Mouse (Mus musculus): ENCODE results near the gene Tll1.

Tll1 gene

DNA sequence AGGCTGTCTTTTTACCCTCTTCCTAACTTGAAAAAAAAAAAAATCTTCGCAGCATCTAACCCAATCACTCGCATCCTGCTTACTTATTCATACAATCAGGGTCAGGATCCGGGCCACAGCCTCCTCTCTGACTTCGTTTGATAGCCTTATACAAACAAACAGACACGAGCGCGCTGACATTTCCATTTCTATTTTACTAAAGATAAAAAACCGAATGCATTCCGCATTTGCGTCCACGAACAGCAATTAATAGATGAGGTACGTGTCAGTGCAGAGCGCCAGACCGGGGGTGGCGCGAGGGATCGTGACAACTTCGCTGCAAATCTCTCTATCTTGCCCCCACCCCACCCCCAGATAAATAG, at the start of gene Tll1:
Gene Tll1, minus strand, starts transcription at position 248 of the 362 bp plus-strand sequence.
- no peak for DNase-seq (ENCODE audit: low read depth)

DNA sequence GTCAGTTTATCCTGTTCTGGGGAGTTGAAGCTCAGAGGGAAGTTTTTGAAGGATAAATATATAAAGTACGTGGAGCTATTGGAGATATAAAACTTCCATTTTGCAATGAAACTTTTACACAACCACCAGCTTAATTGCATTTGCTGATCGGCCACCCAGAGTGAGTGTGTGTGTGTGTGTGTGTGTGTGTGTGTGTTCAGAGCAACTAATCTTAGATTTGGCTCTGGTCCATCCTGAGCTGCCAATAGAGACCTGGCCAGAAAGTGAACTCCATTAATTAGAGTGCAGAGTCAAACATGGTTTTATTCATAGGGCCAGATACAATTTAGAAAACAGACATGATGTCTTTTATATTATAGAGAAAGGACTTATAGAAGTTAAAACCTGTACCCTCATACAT, 32.6 kb upstream of the Tll1 start:
- no peak for DNase-seq (ENCODE audit: low read depth)

DNA sequence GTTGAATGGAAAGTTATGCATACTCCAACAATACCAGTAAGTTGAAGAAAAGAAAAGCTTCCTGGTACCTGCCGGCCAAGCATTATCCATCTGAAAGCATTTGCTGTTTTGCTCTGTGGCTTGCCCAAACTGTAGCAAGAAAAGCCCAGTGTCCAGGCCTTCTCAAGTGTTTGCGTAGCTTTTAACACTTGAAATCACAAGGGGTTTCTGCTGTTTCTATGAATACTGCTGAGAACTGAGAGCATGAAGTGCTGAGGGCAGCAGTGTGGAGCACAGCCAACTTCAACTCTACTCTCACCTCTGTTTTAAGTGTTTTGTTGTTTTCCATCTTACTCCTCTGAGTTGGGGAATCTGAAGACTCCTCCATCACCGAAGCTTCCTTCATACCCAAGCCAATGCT, 15.5 kb upstream of the Tll1 start:
- no peak for DNase-seq (ENCODE audit: low read depth)

DNA sequence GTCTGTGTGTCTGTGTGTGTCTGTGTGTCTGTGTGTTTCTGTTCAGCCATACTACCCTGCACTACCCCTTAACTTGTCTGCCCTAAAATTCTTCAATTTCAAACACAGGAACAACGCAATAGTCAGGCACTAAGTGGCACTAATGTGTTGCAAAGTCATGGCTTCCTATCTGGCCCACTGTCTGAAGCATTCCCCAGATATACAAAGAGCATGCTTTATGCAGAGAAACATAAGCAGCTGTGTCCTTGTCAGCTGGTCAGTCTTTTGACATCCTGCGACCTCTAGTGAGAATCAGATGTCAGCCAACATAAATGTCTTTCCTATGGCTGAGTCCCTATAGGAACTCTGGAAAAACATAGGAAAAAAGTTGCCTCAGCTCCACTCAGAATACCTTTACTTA, 11.6 kb upstream of the Tll1 start:
- DNase-seq (ENCODE audit: low read depth) = no peak

DNA sequence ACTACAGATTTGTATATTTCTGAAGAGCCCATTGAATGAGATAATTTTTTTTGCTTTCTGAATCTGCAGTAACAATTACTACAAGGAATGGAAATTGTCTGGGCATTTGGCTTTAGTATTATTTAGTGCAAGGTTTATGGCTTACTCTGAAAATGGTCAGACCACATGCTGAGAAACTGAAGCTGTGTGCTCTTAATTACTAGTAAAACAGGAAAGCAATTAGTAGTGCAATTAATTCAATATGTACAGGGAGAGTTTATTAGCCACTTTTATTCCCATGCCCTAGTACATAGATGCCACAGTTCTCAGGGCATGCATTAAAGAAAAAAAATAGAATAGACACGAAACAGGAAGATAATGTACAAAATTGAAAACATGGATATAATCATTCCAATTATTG, 10.2 kb upstream of the Tll1 start:
- DNase-seq (ENCODE audit: low read depth) = no peak

DNA sequence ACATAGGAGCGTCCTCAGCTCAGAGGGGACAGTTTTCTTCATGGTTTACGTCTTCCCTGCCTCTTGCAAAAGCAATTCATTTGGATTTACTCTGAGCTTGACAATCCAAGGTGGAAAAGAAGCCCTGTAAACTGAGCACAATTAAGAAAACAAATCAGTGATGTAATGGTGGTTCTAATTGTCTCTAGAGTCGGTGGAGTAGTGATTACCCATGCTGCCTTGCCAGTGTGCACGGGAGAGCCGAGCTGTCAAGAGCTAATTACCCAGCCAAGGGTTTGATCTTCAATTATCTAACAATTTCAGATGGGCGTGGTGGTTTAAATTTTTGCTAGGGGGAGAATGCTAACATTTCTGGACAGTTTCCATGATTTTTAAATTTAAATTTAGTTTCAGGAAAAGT, 9.3 kb upstream of the Tll1 start:
- DNase-seq (ENCODE audit: low read depth) = no peak

DNA sequence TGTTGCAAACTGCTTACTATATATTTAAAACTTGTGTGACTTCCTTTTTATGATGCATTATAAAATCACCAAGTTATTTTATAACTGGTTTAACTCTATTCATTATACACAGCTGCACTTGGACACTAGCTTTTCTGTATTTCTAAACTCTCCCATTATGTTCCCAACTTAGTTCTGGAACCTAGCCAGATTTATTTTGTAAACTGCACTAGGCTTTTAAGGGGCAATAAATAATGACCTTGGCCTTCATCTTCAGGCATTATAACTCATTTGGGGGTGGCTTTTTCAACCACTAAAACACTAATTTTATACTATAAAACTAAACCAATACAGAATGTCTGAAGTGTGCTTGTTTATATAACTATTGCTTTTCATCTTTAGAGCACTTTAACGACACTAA, 8.8 kb upstream of the Tll1 start:
- no peak for DNase-seq (ENCODE audit: low read depth)

DNA sequence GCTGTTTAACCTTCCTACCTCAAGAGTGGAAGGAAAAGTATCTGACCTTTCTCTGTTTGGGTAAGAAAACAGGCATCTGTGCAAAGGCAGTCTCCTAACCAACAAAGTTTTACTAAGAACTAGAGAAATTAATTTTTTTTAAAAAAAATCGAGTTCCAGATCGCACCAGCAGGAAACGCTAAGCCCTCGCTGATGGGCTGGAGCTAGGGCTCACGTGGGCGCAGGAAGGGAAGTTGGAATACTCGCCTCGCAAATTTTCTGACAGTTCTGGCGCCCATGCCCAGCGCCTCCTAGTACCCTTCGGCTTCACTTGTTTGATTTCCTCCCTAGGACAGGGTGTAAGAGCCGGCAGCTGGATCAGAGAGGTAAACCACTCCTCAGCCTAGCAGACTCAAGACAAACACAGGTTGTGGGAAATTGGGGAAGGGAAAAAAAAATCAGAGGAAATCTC, 365 bp upstream of the Tll1 start:
- DNase-seq (ENCODE audit: low read depth) = no peak

DNA sequence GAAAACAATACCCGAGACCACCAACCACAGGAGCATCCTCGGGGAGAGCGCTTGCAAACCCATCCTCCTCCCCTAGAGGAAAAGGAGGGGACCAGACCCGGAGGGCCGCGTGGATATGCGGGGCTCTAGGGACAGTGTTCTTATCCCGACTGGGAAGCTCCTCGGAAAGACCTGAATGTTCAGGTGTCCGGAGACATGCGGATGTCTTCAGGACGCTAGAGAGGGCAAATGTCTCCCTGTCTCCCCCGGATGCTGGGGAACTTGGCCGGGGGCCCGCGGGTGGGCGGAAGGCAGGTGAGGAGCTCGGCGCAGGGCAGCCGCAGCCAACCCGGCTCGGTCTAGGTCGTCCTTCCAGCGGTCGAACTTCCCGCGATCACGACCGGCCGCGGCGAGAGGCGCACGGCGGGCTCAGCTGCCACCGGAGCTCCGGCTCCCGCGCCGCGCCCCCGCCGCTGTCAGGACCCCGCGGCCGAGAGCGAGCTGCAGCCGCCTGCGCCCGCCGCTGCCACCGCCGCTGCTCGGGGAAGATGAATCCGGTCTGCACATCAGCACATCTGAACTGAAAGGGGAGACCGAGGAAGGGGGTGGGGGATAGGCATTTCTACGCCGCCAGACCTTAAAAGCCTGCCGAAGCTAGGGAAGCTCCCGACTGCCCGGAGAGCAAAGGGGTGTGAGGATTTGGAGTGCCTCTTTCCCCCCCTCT, 599 bp downstream of the Tll1 start:
- DNase-seq (ENCODE audit: low read depth) = no peak

DNA sequence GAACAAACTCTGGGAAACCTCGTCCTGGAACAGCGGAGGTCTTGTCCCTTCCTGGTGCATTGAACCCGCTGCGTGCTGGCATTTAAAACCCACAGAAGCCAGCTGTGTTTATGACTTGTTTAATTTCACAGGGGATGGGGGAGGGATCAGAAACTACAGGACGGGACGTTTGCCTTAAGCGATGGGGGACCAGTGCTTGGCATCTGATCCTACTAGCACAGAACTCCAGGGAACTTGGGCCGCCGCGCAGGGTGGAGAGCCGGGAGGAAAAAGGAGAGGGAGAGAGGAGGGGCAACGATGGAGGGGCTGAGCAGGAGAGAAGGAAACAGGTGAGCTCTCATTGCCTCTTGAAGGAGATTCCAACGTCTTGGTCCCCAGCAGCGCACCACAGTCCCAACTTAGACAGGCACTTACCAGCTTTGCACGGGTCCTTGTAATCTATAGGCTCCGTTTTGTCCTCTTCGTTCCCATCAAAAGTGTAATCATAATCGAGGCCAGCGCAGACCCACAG, 1.2 kb downstream of the Tll1 start:
- no peak for DNase-seq (ENCODE audit: low read depth)

DNA sequence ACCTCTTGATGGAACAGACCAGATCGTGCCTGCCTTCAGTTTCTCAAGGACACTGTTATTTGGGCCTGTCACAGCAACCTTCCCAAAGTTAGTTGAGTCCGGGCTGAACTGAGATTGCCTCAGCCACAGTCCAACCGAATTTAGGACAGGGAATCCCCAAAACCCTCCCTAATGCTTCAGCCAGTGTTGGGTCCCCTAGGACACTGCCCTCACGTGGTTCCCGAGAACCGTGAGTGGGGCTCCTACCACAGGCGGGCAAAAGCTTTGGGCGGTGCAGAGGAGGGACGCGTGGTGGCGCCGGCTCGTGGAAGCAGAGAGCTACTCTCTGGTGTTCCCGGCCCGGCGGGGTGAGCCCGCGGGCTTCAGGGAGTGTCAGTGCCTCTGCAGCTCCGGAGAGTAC, 1.9 kb downstream of the Tll1 start:
- DNase-seq (ENCODE audit: low read depth) = no peak

DNA sequence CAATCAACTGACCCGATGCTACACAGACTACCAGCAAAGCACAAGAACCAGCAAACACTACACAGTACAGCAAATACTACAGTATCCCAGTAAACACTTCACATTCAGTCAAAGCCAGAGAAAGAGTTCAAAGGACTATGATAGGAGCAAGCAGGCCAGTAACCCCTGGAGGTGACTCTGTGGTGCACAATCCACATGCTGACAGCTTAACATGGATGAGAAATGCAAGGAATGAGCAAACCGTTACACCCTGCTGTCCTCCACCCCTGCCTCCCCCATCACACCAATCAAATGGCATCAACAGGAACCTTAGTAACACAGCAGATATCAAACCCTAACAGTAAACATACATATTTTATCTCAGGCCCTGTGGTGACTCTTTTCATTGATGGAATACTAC, 7.7 kb downstream of the Tll1 start:
- DNase-seq (ENCODE audit: low read depth) = no peak

DNA sequence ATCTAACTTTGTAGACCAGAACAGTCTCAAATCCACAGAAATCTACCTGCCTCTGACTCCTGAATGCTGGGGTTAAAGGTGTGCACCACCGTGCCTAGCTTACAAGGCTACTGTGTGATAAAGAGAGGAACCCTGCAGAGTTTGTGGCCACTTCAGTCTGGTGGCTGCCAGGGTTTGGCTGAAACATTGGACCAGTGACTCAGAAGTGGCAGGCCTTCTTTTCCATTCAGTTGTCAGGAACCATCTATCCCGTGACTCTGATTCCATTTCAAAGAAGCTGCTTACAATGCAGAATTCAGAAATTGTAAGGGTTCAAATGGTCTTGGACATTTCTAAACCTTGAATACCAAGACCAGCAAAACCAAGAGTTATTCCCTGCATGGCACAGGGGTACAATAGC, 12.7 kb downstream of the Tll1 start:
- no peak for DNase-seq (ENCODE audit: low read depth)

DNA sequence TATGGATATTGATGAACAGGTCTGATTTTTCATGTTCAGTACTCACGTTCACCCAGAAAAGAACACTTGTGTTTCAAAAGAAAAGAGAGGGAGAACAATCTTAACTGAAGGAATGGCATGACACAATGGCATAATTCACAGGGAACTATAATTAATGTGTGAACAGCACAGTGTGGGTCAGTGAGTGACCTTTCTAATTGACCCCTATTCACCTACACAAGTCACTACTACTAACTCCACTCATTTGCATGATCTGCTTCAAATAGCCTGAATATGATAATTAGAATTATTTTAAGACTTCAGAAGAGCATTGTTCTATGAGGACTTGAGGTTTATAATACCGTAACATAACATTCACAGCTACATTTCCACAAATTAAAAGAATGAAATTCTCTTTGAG, 18.2 kb downstream of the Tll1 start:
- DNase-seq (ENCODE audit: low read depth) = no peak

DNA sequence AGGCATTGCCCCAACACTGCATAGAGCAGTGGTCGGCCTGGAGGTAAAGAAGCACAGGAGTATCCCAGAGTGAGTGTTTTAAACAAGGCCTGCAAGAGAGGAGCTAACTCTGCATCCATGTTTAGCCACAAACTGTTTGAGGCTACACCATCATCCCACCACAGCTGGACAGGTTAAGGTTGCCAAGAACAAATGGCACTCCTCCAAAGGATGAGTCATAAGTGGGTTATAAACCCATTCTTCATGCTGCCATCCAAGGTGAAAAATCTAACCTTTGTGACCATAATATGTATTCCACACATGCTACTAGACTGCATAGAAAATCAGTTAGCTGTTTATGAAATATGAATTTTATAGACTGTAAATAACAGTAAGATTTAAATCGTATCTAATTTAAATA, 29.1 kb downstream of the Tll1 start:
- no peak for DNase-seq (ENCODE audit: low read depth)

DNA sequence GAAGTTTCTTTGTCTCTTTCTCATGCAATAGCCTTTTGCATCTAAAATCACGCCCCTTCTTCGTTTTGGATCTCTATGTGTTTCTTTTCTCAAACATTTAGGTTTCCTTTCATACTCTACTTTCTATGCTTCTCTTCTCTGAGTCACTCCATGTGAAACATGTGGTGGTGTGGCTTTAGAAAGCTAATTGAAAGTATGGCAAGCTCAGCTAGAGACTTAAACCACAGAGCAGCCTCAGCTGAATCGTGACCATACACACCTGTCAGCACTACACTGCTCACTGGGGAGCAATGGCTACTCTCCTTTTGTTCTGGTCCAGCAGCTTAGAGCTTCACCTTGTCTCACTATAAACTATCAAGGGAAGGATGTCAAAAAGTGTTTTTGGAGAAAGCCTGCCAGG, 31.2 kb downstream of the Tll1 start:
- no peak for DNase-seq (ENCODE audit: low read depth)

DNA sequence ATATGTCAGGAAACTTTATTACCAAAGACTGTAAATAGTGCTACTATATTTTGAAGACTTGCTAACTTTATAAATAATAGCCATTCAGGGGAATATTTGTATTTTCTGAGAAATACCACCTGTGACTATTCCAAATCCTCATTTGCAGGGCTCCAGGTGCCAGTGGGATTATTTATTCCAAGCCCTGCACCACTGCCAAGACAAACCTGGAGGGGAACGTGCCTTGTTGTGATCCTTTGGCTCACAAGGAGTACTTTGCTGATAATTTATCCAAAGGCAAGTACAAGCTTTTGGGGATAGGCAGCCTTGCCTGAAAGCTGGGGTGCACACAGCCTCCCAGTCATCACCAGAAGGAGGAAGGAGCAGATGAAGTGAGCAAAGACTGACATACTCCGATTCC, 32.3 kb downstream of the Tll1 start:
- DNase-seq (ENCODE audit: low read depth) = no peak

DNA sequence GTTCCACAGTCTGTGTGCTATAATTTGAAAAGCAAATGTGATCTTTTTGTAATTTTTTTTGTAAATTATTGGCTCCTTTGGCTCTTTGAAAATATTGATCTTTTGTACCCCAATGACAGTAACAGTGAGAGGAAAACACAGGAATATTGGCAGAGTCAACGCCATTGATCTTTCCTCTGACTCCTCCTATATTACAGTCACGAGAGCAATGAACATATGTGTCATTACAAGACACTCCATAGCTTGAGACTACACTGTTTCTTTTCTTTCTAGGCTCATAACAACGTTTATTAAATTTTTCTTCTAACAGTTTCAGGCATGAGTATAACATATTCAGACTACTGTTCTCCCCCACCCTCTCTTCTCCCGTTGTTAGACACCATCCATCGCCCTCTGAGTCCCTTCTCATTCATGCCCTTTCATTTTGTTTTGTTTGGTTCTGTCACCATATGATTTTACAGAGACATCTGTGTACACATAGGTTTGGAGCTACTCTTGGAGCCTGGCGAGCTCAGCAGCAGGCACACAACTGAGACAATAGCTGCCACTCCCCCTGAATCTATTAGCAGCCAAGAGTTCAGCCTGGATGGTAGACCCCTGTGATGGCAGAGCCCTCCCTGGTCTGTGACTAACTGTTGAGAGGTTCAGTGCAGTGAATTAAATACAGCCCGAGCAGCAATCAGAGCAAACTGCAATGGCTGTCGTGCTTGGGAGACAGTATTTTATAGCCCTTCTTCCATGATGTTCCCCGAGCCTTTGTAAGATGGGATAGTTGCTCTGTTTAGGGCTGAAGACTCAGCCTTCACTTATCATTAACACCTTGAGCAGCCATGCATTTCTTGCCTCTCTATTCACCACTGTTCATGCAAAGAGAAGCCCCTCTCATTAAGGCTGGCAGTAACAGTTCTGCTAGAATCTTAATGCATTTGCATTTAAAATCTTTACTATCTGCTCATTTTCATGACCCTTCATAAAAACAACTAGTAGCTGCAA, 52.9 kb downstream of the Tll1 start:
- DNase-seq (ENCODE audit: low read depth) = no peak

DNA sequence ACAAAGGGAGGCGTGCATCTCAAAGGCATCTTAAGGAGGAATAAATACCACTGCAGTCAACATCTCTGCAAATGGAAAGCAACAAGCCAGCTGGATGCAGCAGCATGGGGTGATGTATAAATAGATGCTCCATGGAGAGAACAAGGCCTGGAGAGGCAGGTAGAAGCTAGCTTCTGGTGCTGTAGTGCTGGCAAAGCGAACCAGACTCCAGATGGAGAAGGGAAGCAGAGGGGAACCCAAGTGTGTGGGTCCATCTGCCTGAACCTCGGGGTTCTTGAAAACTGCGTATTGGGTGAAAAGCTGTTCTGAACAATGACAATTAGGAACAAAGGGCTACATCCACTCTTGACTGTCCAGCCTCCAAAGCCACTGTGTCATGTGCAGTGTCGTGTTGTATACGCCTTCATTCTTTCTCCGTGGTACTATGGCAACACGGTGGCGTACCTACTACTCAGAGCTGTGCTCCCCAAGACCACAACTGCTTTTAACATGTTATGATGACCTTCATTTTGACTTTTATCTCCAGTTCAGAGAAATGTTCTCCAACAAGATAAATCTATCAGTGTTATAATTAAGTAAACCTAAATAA, 53.8 kb downstream of the Tll1 start:
- DNase-seq (ENCODE audit: low read depth) = no peak

DNA sequence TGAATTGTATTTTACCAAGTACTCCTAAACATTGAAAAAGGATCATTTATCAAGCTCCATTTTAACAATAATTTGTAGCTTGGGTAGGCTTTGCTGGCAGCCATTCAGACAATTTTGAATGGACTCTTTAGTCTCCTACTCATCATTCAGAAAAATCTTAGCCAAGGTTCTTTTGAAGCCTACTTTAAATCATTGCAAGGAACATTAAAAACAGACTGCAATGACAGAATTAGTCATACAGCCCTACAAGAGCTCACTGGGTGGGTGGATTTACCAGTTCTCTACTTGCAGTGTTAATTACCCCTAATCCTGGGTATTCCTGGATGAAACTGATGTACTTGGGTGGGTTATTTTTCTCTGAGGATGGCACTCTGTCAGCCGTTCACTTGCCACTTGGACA, 69.5 kb downstream of the Tll1 start:
- no peak for DNase-seq (ENCODE audit: low read depth)

DNA sequence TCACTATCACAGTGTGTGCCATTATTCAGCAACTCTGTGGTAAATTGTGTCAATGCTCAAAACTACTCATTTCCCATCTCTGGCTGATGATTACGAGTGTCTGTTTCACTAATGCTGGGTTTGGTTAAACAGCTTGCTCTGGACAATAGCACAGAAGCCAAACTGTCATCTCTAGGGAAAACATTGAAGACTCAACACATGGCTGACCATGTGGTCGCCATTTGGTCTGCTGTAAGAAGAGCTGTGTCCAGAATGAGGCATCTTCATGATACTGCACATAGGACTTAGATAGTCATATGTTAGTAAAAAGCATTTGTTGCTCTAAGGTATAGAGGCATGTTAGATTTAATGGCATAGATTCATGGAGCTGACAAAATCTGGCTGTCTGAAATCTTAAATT, 98.9 kb downstream of the Tll1 start:
- no peak for DNase-seq (ENCODE audit: low read depth)

DNA sequence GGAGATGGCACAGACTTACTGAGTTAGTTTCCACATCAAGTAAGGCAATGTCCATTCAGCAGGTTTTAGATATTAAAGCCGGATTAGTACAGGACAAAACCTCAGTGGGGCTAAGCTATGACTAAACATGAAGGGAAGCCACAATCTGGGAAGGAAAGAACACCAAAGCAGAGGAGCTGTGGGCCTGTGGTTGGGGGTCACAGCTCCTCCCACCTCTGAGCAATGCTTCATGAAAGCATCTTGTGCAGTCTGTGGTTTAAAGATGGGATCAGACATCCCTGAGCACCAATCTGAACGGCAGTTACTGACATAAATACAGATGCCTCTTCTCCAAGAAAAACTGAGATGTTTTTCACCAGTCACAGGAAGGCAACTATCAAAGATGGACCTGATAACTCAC, 132.7 kb downstream of the Tll1 start:
- no peak for DNase-seq (ENCODE audit: low read depth)

DNA sequence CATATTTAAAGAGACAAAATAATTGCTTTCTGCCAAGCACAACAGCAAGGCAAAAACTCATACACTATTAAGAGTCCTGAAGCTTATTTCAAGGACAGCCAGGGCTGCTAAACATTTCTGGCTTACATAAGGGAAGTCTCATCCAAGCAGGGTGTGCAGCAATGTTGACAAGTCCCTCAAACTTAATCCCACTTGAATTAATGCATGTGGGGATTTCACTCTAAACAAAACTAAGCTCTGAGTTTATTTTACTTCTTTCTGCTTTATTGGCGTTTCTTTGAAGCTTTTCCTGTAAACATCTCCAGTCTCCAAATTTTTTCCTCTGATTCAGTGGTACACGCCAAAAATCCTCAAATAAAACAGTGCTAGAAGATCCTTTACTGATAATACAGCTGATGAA, 146.2 kb downstream of the Tll1 start:
- no peak for DNase-seq (ENCODE audit: low read depth)

All from induced T-regulatory cell, adult 2 months (primary cell).